1 mouse cellular context compared by ENCODE assay signal in the genomic region with DNA sequence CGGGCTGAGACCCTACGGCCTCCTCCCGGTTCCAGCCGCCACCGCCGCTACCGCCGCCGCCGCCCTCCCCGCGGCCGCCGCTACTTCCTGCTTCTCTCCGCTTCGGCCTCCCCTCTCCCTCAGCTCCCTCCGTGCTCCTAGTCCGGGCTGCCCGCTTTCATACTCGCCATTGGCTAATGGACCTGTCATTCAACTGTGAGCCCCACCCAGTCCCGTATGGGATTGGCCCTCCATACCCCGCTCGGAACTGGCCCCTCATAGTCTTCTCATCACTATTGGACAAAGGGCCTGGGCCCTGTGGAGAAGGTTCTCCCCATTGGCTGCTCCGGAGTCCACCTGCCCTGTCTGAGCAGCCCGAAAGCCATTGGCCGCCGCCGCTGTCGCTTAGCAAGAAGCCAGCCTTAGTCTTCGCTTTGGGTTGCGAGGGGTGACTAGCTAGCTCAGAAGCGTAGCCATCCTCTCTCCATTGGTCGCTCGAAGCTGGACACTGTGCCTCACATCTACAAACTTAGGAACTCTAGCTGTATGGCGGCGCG.
TF ChIP-seq lines count a peak whose summit lies in the region.

A gene (minus strand): TSS at position 112 of the 536 bp plus-strand sequence.

TF ChIP-seq in MEL, 35 proteins besides CTCF, POLR2A, EP300 and RAD21 (continued from another document):
- TF ChIP-seq MAFK (IDR thresholded peaks at IDR 0.05; ENCODE audit: borderline replicate concordance, low read depth, low read length): no peak
- no peak for TF ChIP-seq MYC (IDR thresholded peaks at IDR 0.05; ENCODE audit: low read depth, low read length)
- TF ChIP-seq USF1 (IDR thresholded peaks at IDR 0.05; ENCODE audit: low read depth, low read length): peak; percentile 70
- TF ChIP-seq SIN3A (IDR thresholded peaks at IDR 0.05; ENCODE audit: low read length): peak; percentile 73
- TF ChIP-seq MXI1 (IDR thresholded peaks at IDR 0.05; ENCODE audit: low read depth, low read length): no peak
- TF ChIP-seq USF2 (IDR thresholded peaks at IDR 0.05; ENCODE audit: borderline replicate concordance in 1 of 2, insufficient read depth in 1 of 2, low read depth in 1 of 2, low read length in 2 of 2): no peak
- no peak for TF ChIP-seq SMC3 (IDR thresholded peaks at IDR 0.05; ENCODE audit: low read depth, low read length)
- TF ChIP-seq POLR2AphosphoS5 (IDR thresholded peaks at IDR 0.05; ENCODE audit: borderline replicate concordance, low read depth, low read length): no peak
- no peak for TF ChIP-seq JUND (IDR thresholded peaks at IDR 0.05; ENCODE audit: low read depth, low read length)
